Mouse (Mus musculus): ENCODE measurements around the gene Tmem102. TPM values are rescaled to one million over a fixed set of nuclear protein-coding genes. Genes with fewer than 3 reads are reported as not detected.

The Tmem102 gene
- polyA plus RNA-seq, 1 experiment from 2014 or later: 0.52 TPM

GRCm38 (mm10) chr11:69758971-69759721 lies 46.3 kb downstream of the Tmem102 start:
- Histone ChIP-seq H3K27me3 (replicated peaks; ENCODE audit: control insufficient read depth, insufficient read depth, low read length) (no peaks in the 10 kb centered on the region), H3K4me1 (ENCODE audit: control insufficient read depth, insufficient read depth, low read length) (peaks cover 33% of the 10 kb centered on the region)

GRCm38 (mm10) chr11:69758478-69758970 lies 46.9 kb downstream of the Tmem102 start, which contains the start of gene Polr2a:
Polr2a (minus strand) TSS chr11:69758637.
- WGBS: 2% methylated on average over 36 of the region's 36 CpGs
- ATAC-seq (peak; percentile 95), DNase-seq (ENCODE audit: low spot score) (peak; percentile 98)
- peaks cover 33% of the 10 kb centered on the region for H3K4me1 ChIP-seq (ENCODE audit: control insufficient read depth, insufficient read depth, low read length)
- no peaks in the 10 kb centered on the region for H3K9me3 ChIP-seq (replicated peaks; ENCODE audit: control insufficient read depth, low read length)
- peak within 1 kb of the TSS; percentile 88 for H3K9ac ChIP-seq (ENCODE audit: low read length)
- H3K27ac ChIP-seq (ENCODE audit: low read depth, low read length): peak within 1 kb of the TSS; percentile 99
- no peaks in the 10 kb centered on the region for H3K27me3 ChIP-seq (replicated peaks; ENCODE audit: control insufficient read depth, insufficient read depth, low read length)
- peak within 1 kb of the TSS; percentile 53 for H3K4me3 ChIP-seq (ENCODE audit: low read depth, low read length)
- no peaks in the 10 kb centered on the region for H3K36me3 ChIP-seq (ENCODE audit: control insufficient read depth, insufficient read depth, low read length)
- peak within 1 kb of the TSS; percentile 90 for H3K4me2 ChIP-seq (ENCODE audit: low read length)

More at GRCm38 (mm10) chr11:69758971-69759721, 46.3 kb downstream of the Tmem102 start:
- under 1% methylated on average over 37 of the region's 37 CpGs for WGBS
- no peaks in the 10 kb centered on the region for H3K36me3 ChIP-seq (ENCODE audit: control insufficient read depth, insufficient read depth, low read length)
- peak; percentile 97 for DNase-seq (ENCODE audit: low spot score)
- H3K4me2 ChIP-seq (ENCODE audit: low read length): peak overlapping the region; percentile 90
- peak overlapping the region; percentile 53 for H3K4me3 ChIP-seq (ENCODE audit: low read depth, low read length)
- H3K27ac ChIP-seq (ENCODE audit: low read depth, low read length): peak overlapping the region; percentile 99
- H3K9me3 ChIP-seq (replicated peaks; ENCODE audit: control insufficient read depth, low read length): no peaks in the 10 kb centered on the region
- peak overlapping the region; percentile 88 for H3K9ac ChIP-seq (ENCODE audit: low read length)
- peak; percentile 86 for ATAC-seq

- peaks cover 33% of the 10 kb centered on the region for H3K4me1 ChIP-seq (ENCODE audit: control insufficient read depth, insufficient read depth, low read length)
- peak; percentile 87 for ATAC-seq
Measured at GRCm38 (mm10) chr11:69758090-69758456, 47.4 kb downstream of the Tmem102 start.

GRCm38 (mm10) chr11:69757303-69758089 lies 47.9 kb downstream of the Tmem102 start:
- Histone ChIP-seq H3K36me3 (ENCODE audit: control insufficient read depth, insufficient read depth, low read length) (no peaks in the 10 kb centered on the region), H3K27me3 (replicated peaks; ENCODE audit: control insufficient read depth, insufficient read depth, low read length) (no peaks in the 10 kb centered on the region), H3K9ac (ENCODE audit: low read length) (peak overlapping the region; percentile 88), H3K9me3 (replicated peaks; ENCODE audit: control insufficient read depth, low read length) (no peaks in the 10 kb centered on the region), H3K27ac (ENCODE audit: low read depth, low read length) (peak overlapping the region; percentile 99), H3K4me3 (ENCODE audit: low read depth, low read length) (peak overlapping the region; percentile 53), H3K4me1 (ENCODE audit: control insufficient read depth, insufficient read depth, low read length) (peaks cover 33% of the 10 kb centered on the region), H3K4me2 (ENCODE audit: low read length) (peak overlapping the region; percentile 90)
- WGBS: 41% methylated on average over 9 of the region's 9 CpGs
- DNase-seq (ENCODE audit: low spot score) (no peak), ATAC-seq (no peak)

More at GRCm38 (mm10) chr11:69758090-69758456, 47.4 kb downstream of the Tmem102 start:
- DNase-seq (ENCODE audit: low spot score): peak; percentile 98
- Histone ChIP-seq H3K27me3 (replicated peaks; ENCODE audit: control insufficient read depth, insufficient read depth, low read length) (no peaks in the 10 kb centered on the region), H3K4me3 (ENCODE audit: low read depth, low read length) (peak overlapping the region; percentile 53), H3K36me3 (ENCODE audit: control insufficient read depth, insufficient read depth, low read length) (no peaks in the 10 kb centered on the region), H3K9ac (ENCODE audit: low read length) (peak overlapping the region; percentile 88), H3K4me2 (ENCODE audit: low read length) (peak overlapping the region; percentile 90), H3K9me3 (replicated peaks; ENCODE audit: control insufficient read depth, low read length) (no peaks in the 10 kb centered on the region), H3K27ac (ENCODE audit: low read depth, low read length) (peak overlapping the region; percentile 99)
- under 1% methylated on average over 24 of the region's 26 CpGs for WGBS

GRCm38 (mm10) chr11:69754701-69755100 lies 50.7 kb downstream of the Tmem102 start:
- Histone ChIP-seq H3K4me1 (ENCODE audit: control insufficient read depth, insufficient read depth, low read length) (peaks cover 25% of the 10 kb centered on the region), H3K4me3 (ENCODE audit: low read depth, low read length) (no peak overlapping the region)

GRCm38 (mm10) chr11:69754233-69754632 lies 51.2 kb downstream of the Tmem102 start:
- H3K27me3 ChIP-seq (replicated peaks; ENCODE audit: control insufficient read depth, insufficient read depth, low read length): no peaks in the 10 kb centered on the region
- ATAC-seq (no peak), DNase-seq (ENCODE audit: low spot score) (no peak)
- no peak overlapping the region for H3K4me3 ChIP-seq (ENCODE audit: low read depth, low read length)
- WGBS: 89% methylated on average over 5 of the region's 5 CpGs
- H3K9ac ChIP-seq (ENCODE audit: low read length): no peak overlapping the region
- H3K36me3 ChIP-seq (ENCODE audit: control insufficient read depth, insufficient read depth, low read length): 0 out of 2 replicates have a peak, but pooled peaks cover under 1% of the 10 kb centered on the region
- H3K4me2 ChIP-seq (ENCODE audit: low read length): peak overlapping the region; percentile 90; the same call in 1 of the 2 replicates
- no peaks in the 10 kb centered on the region for H3K9me3 ChIP-seq (replicated peaks; ENCODE audit: control insufficient read depth, low read length)
- H3K4me1 ChIP-seq (ENCODE audit: control insufficient read depth, insufficient read depth, low read length): peaks cover 24% of the 10 kb centered on the region
- no peak overlapping the region for H3K27ac ChIP-seq (ENCODE audit: low read depth, low read length)

More at GRCm38 (mm10) chr11:69754701-69755100, 50.7 kb downstream of the Tmem102 start:
- DNase-seq (ENCODE audit: low spot score) (peak; percentile 88), ATAC-seq (no peak)
- Histone ChIP-seq H3K27me3 (replicated peaks; ENCODE audit: control insufficient read depth, insufficient read depth, low read length) (no peaks in the 10 kb centered on the region), H3K36me3 (ENCODE audit: control insufficient read depth, insufficient read depth, low read length) (no peaks in the 10 kb centered on the region), H3K27ac (ENCODE audit: low read depth, low read length) (no peak overlapping the region), H3K9ac (ENCODE audit: low read length) (no peak overlapping the region), H3K9me3 (replicated peaks; ENCODE audit: control insufficient read depth, low read length) (no peaks in the 10 kb centered on the region), H3K4me2 (ENCODE audit: low read length) (peak overlapping the region; percentile 90)
- WGBS: 45% methylated on average over 3 of the region's 3 CpGs

Other genes starting within 250 kb of the Tmem102 start
- gene Efnb3, start 245.4 kb downstream of the Tmem102 start, polyA plus RNA-seq (2014; fragmentation: Nextera tagmentation; extraction: Ambion mirVana): 38.6 and 48.2 TPM in 2 replicates
- gene Wrap53, start 225.4 kb downstream of the Tmem102 start, polyA plus RNA-seq (2014; fragmentation: Nextera tagmentation; extraction: Ambion mirVana): 24.6 and 29.3 TPM in 2 replicates
- 111 and 113 TPM in 2 replicates for gene Trp53, start 225.3 kb downstream of the Tmem102 start, polyA plus RNA-seq (2014; fragmentation: Nextera tagmentation; extraction: Ambion mirVana)
- 22.0 and 31.5 TPM in 2 replicates for gene Atp1b2, start 199.7 kb downstream of the Tmem102 start, polyA plus RNA-seq (2014; fragmentation: Nextera tagmentation; extraction: Ambion mirVana)
- not detected in 2 replicates for gene Shbg, start 187.7 kb downstream of the Tmem102 start, polyA plus RNA-seq (2014; fragmentation: Nextera tagmentation; extraction: Ambion mirVana)
- gene Sat2, start 183.6 kb downstream of the Tmem102 start, polyA plus RNA-seq (2014; fragmentation: Nextera tagmentation; extraction: Ambion mirVana): 17.6 and 18.2 TPM in 2 replicates
- 34.2 and 35.0 TPM in 2 replicates for gene Fxr2, start 172.6 kb downstream of the Tmem102 start, polyA plus RNA-seq (2014; fragmentation: Nextera tagmentation; extraction: Ambion mirVana)
- gene Sox15, start 150.3 kb downstream of the Tmem102 start, polyA plus RNA-seq (2014; fragmentation: Nextera tagmentation; extraction: Ambion mirVana): not detected in 2 replicates
- 72.9 and 83.0 TPM in 2 replicates for gene Mpdu1, start 143.0 kb downstream of the Tmem102 start, polyA plus RNA-seq (2014; fragmentation: Nextera tagmentation; extraction: Ambion mirVana)
- 8.2 and 9.6 TPM in 2 replicates for gene Cd68, start 139.5 kb downstream of the Tmem102 start, polyA plus RNA-seq (2014; fragmentation: Nextera tagmentation; extraction: Ambion mirVana)
- gene Eif4a1, start 133.2 kb downstream of the Tmem102 start, polyA plus RNA-seq (2014; fragmentation: Nextera tagmentation; extraction: Ambion mirVana): 1,177 and 1,222 TPM in 2 replicates
- 81.8 and 88.2 TPM in 2 replicates for gene Senp3, start 123.5 kb downstream of the Tmem102 start, polyA plus RNA-seq (2014; fragmentation: Nextera tagmentation; extraction: Ambion mirVana)
- 0.53 TPM in 1 of 2 replicates, not detected in the other for gene Tnfsf13, start 119.8 kb downstream of the Tmem102 start, polyA plus RNA-seq (2014; fragmentation: Nextera tagmentation; extraction: Ambion mirVana)
- 2.2 and 2.7 TPM in 2 replicates for gene Tnfsf12, start 109.8 kb downstream of the Tmem102 start, polyA plus RNA-seq (2014; fragmentation: Nextera tagmentation; extraction: Ambion mirVana)
- 1.5 and 1.6 TPM in 2 replicates for gene Tnfsfm13, start 109.5 kb downstream of the Tmem102 start, polyA plus RNA-seq (2014; fragmentation: Nextera tagmentation; extraction: Ambion mirVana)
- gene Polr2a, start 47.0 kb downstream of the Tmem102 start, polyA plus RNA-seq (2014; fragmentation: Nextera tagmentation; extraction: Ambion mirVana): 21.1 and 21.3 TPM in 2 replicates
- gene Slc35g3, start 43.7 kb downstream of the Tmem102 start, polyA plus RNA-seq (2014; fragmentation: Nextera tagmentation; extraction: Ambion mirVana): 0.56 TPM in 1 of 2 replicates, not detected in the other
- 2.1 and 2.8 TPM in 2 replicates for gene Zbtb4, start 39.7 kb downstream of the Tmem102 start, polyA plus RNA-seq (2014; fragmentation: Nextera tagmentation; extraction: Ambion mirVana)
- 0.68 and 1.4 TPM in 2 replicates for gene Chrnb1, start 9.7 kb downstream of the Tmem102 start, polyA plus RNA-seq (2014; fragmentation: Nextera tagmentation; extraction: Ambion mirVana)
- 2.9 and 3.0 TPM in 2 replicates for gene Fgf11, start 3.8 kb downstream of the Tmem102 start, polyA plus RNA-seq (2014; fragmentation: Nextera tagmentation; extraction: Ambion mirVana)
- not detected in 2 replicates for gene Gm39566, start 9.7 kb upstream of the Tmem102 start, polyA plus RNA-seq (2014; fragmentation: Nextera tagmentation; extraction: Ambion mirVana)
- gene Spem2, start 12.8 kb upstream of the Tmem102 start, polyA plus RNA-seq (2014; fragmentation: Nextera tagmentation; extraction: Ambion mirVana): not detected in 2 replicates
- 0.39 TPM in 1 of 2 replicates, not detected in the other for gene Spem1, start 16.6 kb upstream of the Tmem102 start, polyA plus RNA-seq (2014; fragmentation: Nextera tagmentation; extraction: Ambion mirVana)
- 15.7 and 18.4 TPM in 2 replicates for gene Nlgn2, start 32.2 kb upstream of the Tmem102 start, polyA plus RNA-seq (2014; fragmentation: Nextera tagmentation; extraction: Ambion mirVana)
- gene Tmem256, start 32.9 kb upstream of the Tmem102 start, polyA plus RNA-seq (2014; fragmentation: Nextera tagmentation; extraction: Ambion mirVana): 307 and 386 TPM in 2 replicates
- gene Plscr3, start 40.8 kb upstream of the Tmem102 start, polyA plus RNA-seq (2014; fragmentation: Nextera tagmentation; extraction: Ambion mirVana): 44.3 and 49.0 TPM in 2 replicates
- gene Tnk1, start 53.1 kb upstream of the Tmem102 start, polyA plus RNA-seq (2014; fragmentation: Nextera tagmentation; extraction: Ambion mirVana): 0.32 TPM in 1 of 2 replicates, not detected in the other
- gene Tmem95, start 72.4 kb upstream of the Tmem102 start, polyA plus RNA-seq (2014; fragmentation: Nextera tagmentation; extraction: Ambion mirVana): not detected in 2 replicates
- 1.1 and 1.2 TPM in 2 replicates for gene Kctd11, start 75.8 kb upstream of the Tmem102 start, polyA plus RNA-seq (2014; fragmentation: Nextera tagmentation; extraction: Ambion mirVana)
- 0.10 and 0.17 TPM in 2 replicates for gene Acap1, start 89.9 kb upstream of the Tmem102 start, polyA plus RNA-seq (2014; fragmentation: Nextera tagmentation; extraction: Ambion mirVana)
- 15.0 and 18.6 TPM in 2 replicates for gene 2810408A11Rik, start 95.4 kb upstream of the Tmem102 start, polyA plus RNA-seq (2014; fragmentation: Nextera tagmentation; extraction: Ambion mirVana)
- 16.7 and 23.8 TPM in 2 replicates for gene Neurl4, start 95.4 kb upstream of the Tmem102 start, polyA plus RNA-seq (2014; fragmentation: Nextera tagmentation; extraction: Ambion mirVana)
- 62.9 and 67.8 TPM in 2 replicates for gene Gps2, start 108.3 kb upstream of the Tmem102 start, polyA plus RNA-seq (2014; fragmentation: Nextera tagmentation; extraction: Ambion mirVana)
- gene Eif5a, start 116.3 kb upstream of the Tmem102 start, polyA plus RNA-seq (2014; fragmentation: Nextera tagmentation; extraction: Ambion mirVana): 1,251 and 1,277 TPM in 2 replicates
- 3.9 and 4.0 TPM in 2 replicates for gene Ybx2, start 130.2 kb upstream of the Tmem102 start, polyA plus RNA-seq (2014; fragmentation: Nextera tagmentation; extraction: Ambion mirVana)
- 5.5 and 6.7 TPM in 2 replicates for gene Slc2a4, start 142.6 kb upstream of the Tmem102 start, polyA plus RNA-seq (2014; fragmentation: Nextera tagmentation; extraction: Ambion mirVana)
- not detected in 2 replicates for gene Cldn7, start 159.2 kb upstream of the Tmem102 start, polyA plus RNA-seq (2014; fragmentation: Nextera tagmentation; extraction: Ambion mirVana)
- 24.0 and 26.1 TPM in 2 replicates for gene Ctdnep1, start 175.5 kb upstream of the Tmem102 start, polyA plus RNA-seq (2014; fragmentation: Nextera tagmentation; extraction: Ambion mirVana)
- gene Elp5, start 176.9 kb upstream of the Tmem102 start, polyA plus RNA-seq (2014; fragmentation: Nextera tagmentation; extraction: Ambion mirVana): 189 and 203 TPM in 2 replicates
- gene Gabarap, start 185.5 kb upstream of the Tmem102 start, polyA plus RNA-seq (2014; fragmentation: Nextera tagmentation; extraction: Ambion mirVana): 701 and 779 TPM in 2 replicates
- gene Phf23, start 190.2 kb upstream of the Tmem102 start, polyA plus RNA-seq (2014; fragmentation: Nextera tagmentation; extraction: Ambion mirVana): 49.4 and 49.6 TPM in 2 replicates
- 19.7 and 25.7 TPM in 2 replicates for gene Dvl2, start 195.0 kb upstream of the Tmem102 start, polyA plus RNA-seq (2014; fragmentation: Nextera tagmentation; extraction: Ambion mirVana)
- gene Acadvl, start 209.8 kb upstream of the Tmem102 start, polyA plus RNA-seq (2014; fragmentation: Nextera tagmentation; extraction: Ambion mirVana): 53.3 and 58.4 TPM in 2 replicates
- 19.3 and 21.0 TPM in 2 replicates for gene Dlg4, start 211.3 kb upstream of the Tmem102 start, polyA plus RNA-seq (2014; fragmentation: Nextera tagmentation; extraction: Ambion mirVana)
- gene Asgr1, start 248.5 kb upstream of the Tmem102 start, polyA plus RNA-seq (2014; fragmentation: Nextera tagmentation; extraction: Ambion mirVana): 2.0 and 2.1 TPM in 2 replicates